ENCODE assay signal across 7 mouse cellular contexts in the genomic region with DNA sequence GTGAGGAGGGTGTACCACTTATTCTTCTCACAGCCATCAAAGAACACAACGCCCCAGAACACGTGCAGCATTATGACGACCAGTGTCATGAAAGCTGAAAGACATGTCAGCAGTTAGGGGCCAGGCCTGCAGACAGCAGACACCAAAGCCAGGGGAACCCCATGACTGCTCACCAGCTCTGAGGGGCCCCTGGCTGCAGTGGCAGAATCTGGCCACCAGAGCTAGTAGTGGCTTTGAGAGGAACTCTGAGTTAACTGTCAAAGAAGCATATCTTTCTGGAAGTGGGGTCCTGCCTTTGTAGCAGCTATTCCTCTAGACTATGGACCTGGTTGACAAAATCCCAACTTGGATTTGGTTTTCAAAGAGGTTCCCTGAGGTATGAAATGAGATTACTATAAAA. TPM values are rescaled to one million over a fixed set of nuclear protein-coding genes. Genes with fewer than 3 reads are reported as not detected.
DNase-seq lines count a peak whose midpoint lies in the region; ATAC-seq and TF ChIP-seq lines count a peak whose summit lies in the region.
"Not testable (repeated sequence)": the region's sequence is repeated elsewhere in the genome, so short reads cannot be mapped to it uniquely, and the experiment has no call there.

No protein-coding gene starts in this region.

- H3K4me1 ChIP-seq in forebrain, postnatal 0 days (ENCODE audit: insufficient read depth); hindbrain, postnatal 0 days (ENCODE audit: insufficient read depth, low read length); midbrain, postnatal 0 days (ENCODE audit: insufficient read depth, low read length); stomach, postnatal 0 days (replicated peaks; ENCODE audit: control insufficient read depth, insufficient read depth): not testable (repeated sequence)

- H3K36me3 ChIP-seq in forebrain, postnatal 0 days (ENCODE audit: insufficient read depth); hindbrain, postnatal 0 days (ENCODE audit: insufficient read depth, low read length); midbrain, postnatal 0 days (ENCODE audit: insufficient read depth, low read length); stomach, postnatal 0 days (ENCODE audit: control insufficient read depth, insufficient read depth, low read length): not testable (repeated sequence)

- TF ChIP-seq EP300 in stomach, postnatal 0 days (optimal IDR thresholded peaks at IDR 0.05): not testable (repeated sequence)

- H3K4me3 ChIP-seq in forebrain, postnatal 0 days (ENCODE audit: low read depth, low read length); hindbrain, postnatal 0 days (ENCODE audit: low read length); left cerebral cortex, adult 2 months; midbrain, postnatal 0 days (ENCODE audit: low read depth, low read length); stomach, postnatal 0 days (ENCODE audit: low read depth, low read length): not testable (repeated sequence)

- H3K9ac ChIP-seq in forebrain, postnatal 0 days; hindbrain, postnatal 0 days (replicated peaks; ENCODE audit: low read length); midbrain, postnatal 0 days (replicated peaks; ENCODE audit: low read length, poor library complexity, severe bottlenecking); stomach, postnatal 0 days (ENCODE audit: low read length): not testable (repeated sequence)

- H3K27me3 ChIP-seq in forebrain, postnatal 0 days (ENCODE audit: insufficient read depth, low read length); hindbrain, postnatal 0 days (ENCODE audit: insufficient read depth, low read length); midbrain, postnatal 0 days (ENCODE audit: insufficient read depth, low read length); stomach, postnatal 0 days (ENCODE audit: control insufficient read depth, insufficient read depth, low read length): not testable (repeated sequence)

- H3K9me3 ChIP-seq in forebrain, postnatal 0 days (ENCODE audit: low read length); hindbrain, postnatal 0 days (ENCODE audit: low read length); midbrain, postnatal 0 days (ENCODE audit: low read length); stomach, postnatal 0 days (ENCODE audit: control insufficient read depth, low read length): not testable (repeated sequence)

- not testable (repeated sequence) for H3K4me2 ChIP-seq in forebrain, postnatal 0 days (ENCODE audit: low read depth); hindbrain, postnatal 0 days (ENCODE audit: low read depth, low read length); midbrain, postnatal 0 days (ENCODE audit: low read depth, low read length, poor library complexity, severe bottlenecking); stomach, postnatal 0 days (replicated peaks; ENCODE audit: low read depth)

- intact Hi-C loops in left cerebral cortex, adult 2 months (cut with DNase I): not testable (repeated sequence)

- DNase-seq in A20 (ENCODE audit: low read depth, low spot score): peak; percentile 38
- DNase-seq in T-cell, adult 2 months (ENCODE audit: low spot score): peak; percentile 11
- not testable (repeated sequence) for DNase-seq in forebrain, postnatal 0 days; hindbrain, postnatal 0 days (ENCODE audit: low spot score); left cerebral cortex, adult 2 months (ENCODE audit: extremely low spot score in 1 of 2, low spot score in 2 of 2); midbrain, postnatal 0 days (ENCODE audit: low spot score); stomach, postnatal 0 days (ENCODE audit: low spot score)

- ATAC-seq in forebrain, postnatal 0 days; hindbrain, postnatal 0 days; midbrain, postnatal 0 days (ENCODE audit: low FRiP score); stomach, postnatal 0 days (ENCODE audit: low FRiP score, low TSS enrichment): not testable (repeated sequence)

- not testable (repeated sequence) for H3K27ac ChIP-seq in forebrain, postnatal 0 days (ENCODE audit: low read depth, low read length); hindbrain, postnatal 0 days; left cerebral cortex, adult 2 months; midbrain, postnatal 0 days (ENCODE audit: low read depth, low read length); stomach, postnatal 0 days (replicated peaks)

- no CpG with 5 or more reads among the region's 3 CpGs for WGBS in forebrain, postnatal 0 days
- WGBS in hindbrain, postnatal 0 days: no CpG with 5 or more reads among the region's 3 CpGs
- WGBS in midbrain, postnatal 0 days: no CpG with 5 or more reads among the region's 3 CpGs
- no CpG with 5 or more reads among the region's 3 CpGs for WGBS in stomach, postnatal 0 days

- TF ChIP-seq CTCF in forebrain, postnatal 0 days (IDR thresholded peaks at IDR 0.05; ENCODE audit: low read depth): peak; percentile 36
- TF ChIP-seq CTCF in hindbrain, postnatal 0 days (IDR thresholded peaks at IDR 0.05; ENCODE audit: low read depth): peak; percentile 46
- peak; percentile 26 for TF ChIP-seq CTCF in left cerebral cortex, adult 2 months (IDR thresholded peaks at IDR 0.05)
- TF ChIP-seq CTCF in midbrain, postnatal 0 days (IDR thresholded peaks at IDR 0.05): peak; percentile 40
- peak; percentile 54 for TF ChIP-seq CTCF in stomach, postnatal 0 days (IDR thresholded peaks at IDR 0.05; ENCODE audit: low read depth)

RNA-seq across cellular contexts. Expression of gene Aph1b, which starts 10.7 kb away (rescaled TPM):
- total RNA-seq in forebrain, postnatal 0 days (2014; rRNA removed): 32.9 and 37.8 TPM in 2 replicates
- 15.4 and 17.7 TPM in 2 replicates for polyA plus RNA-seq in forebrain, postnatal 0 days (2015; fragmentation: Nextera tagmentation; extraction: Ambion mirVana)
- total RNA-seq in hindbrain, postnatal 0 days (2014; rRNA removed): 26.5 and 26.8 TPM in 2 replicates
- polyA plus RNA-seq in hindbrain, postnatal 0 days (2015; fragmentation: Nextera tagmentation; extraction: Ambion mirVana): 15.1 and 15.6 TPM in 2 replicates
- 10 to 100 TPM; 17.0 to 22.3 TPM for total RNA-seq in left cerebral cortex, adult 2 months (2021)
- 25.3 and 31.3 TPM in 2 replicates for total RNA-seq in midbrain, postnatal 0 days (2014; rRNA removed)
- 15.1 and 15.5 TPM in 2 replicates for polyA plus RNA-seq in midbrain, postnatal 0 days (2015; fragmentation: Nextera tagmentation; extraction: Ambion mirVana)
- 6.4 and 7.3 TPM in 2 replicates for polyA plus RNA-seq in stomach, postnatal 0 days (2015; fragmentation: Nextera tagmentation; extraction: Ambion mirVana)

RNA-seq across cellular contexts. Expression of gene Gm10647, which starts 12.3 kb away (rescaled TPM):
- 0.23 and 0.90 TPM in 2 replicates for total RNA-seq in forebrain, postnatal 0 days (2014; rRNA removed)
- 0.33 TPM in 1 of 2 replicates, not detected in the other for polyA plus RNA-seq in forebrain, postnatal 0 days (2015; fragmentation: Nextera tagmentation; extraction: Ambion mirVana)
- total RNA-seq in hindbrain, postnatal 0 days (2014; rRNA removed): 0.29 and 0.99 TPM in 2 replicates
- polyA plus RNA-seq in hindbrain, postnatal 0 days (2015; fragmentation: Nextera tagmentation; extraction: Ambion mirVana): 0.45 and 0.55 TPM in 2 replicates
- total RNA-seq in left cerebral cortex, adult 2 months (2021): under 1 TPM; 0.23 to 0.44 TPM
- total RNA-seq in midbrain, postnatal 0 days (2014; rRNA removed): 0.60 and 1.1 TPM in 2 replicates
- polyA plus RNA-seq in midbrain, postnatal 0 days (2015; fragmentation: Nextera tagmentation; extraction: Ambion mirVana): 0.17 and 0.18 TPM in 2 replicates
- polyA plus RNA-seq in stomach, postnatal 0 days (2015; fragmentation: Nextera tagmentation; extraction: Ambion mirVana): 0.12 and 0.23 TPM in 2 replicates

RNA-seq across cellular contexts. Expression of gene Aph1c, which starts 50.0 kb away (rescaled TPM):
- 1.0 and 2.2 TPM in 2 replicates for total RNA-seq in forebrain, postnatal 0 days (2014; rRNA removed)
- 2.9 and 3.6 TPM in 2 replicates for polyA plus RNA-seq in forebrain, postnatal 0 days (2015; fragmentation: Nextera tagmentation; extraction: Ambion mirVana)
- 2.1 and 3.1 TPM in 2 replicates for total RNA-seq in hindbrain, postnatal 0 days (2014; rRNA removed)
- 5.3 and 6.3 TPM in 2 replicates for polyA plus RNA-seq in hindbrain, postnatal 0 days (2015; fragmentation: Nextera tagmentation; extraction: Ambion mirVana)
- 1 to 10 TPM; 5.8 TPM for total RNA-seq in left cerebral cortex, adult 2 months (2021)
- total RNA-seq in midbrain, postnatal 0 days (2014; rRNA removed): 1.3 and 4.1 TPM in 2 replicates
- polyA plus RNA-seq in midbrain, postnatal 0 days (2015; fragmentation: Nextera tagmentation; extraction: Ambion mirVana): 3.4 TPM in 2 replicates
- 3.0 and 3.2 TPM in 2 replicates for polyA plus RNA-seq in stomach, postnatal 0 days (2015; fragmentation: Nextera tagmentation; extraction: Ambion mirVana)
